Mouse (Mus musculus) brain, embryonic 14.5 days (tissue): ENCODE measurements around the gene Uggt2.

Experiments used
- CTCF ChIP-seq: fragments of 200-500 bp; IDR thresholded peaks from 2 replicates; pipeline ENCODE4 v1.5.1; 2012; ENCODE audit warnings: inconsistent platforms, mild to moderate bottlenecking, moderate library complexity, borderline replicate concordance; ENCODE audit not compliant: insufficient read depth, insufficient read length; ENCODE audit errors: extremely low read depth
- POLR2A ChIP-seq: fragments of 200-500 bp; IDR thresholded peaks from 2 replicates; pipeline ENCODE4 v1.6.1; 2012; ENCODE audit warnings: mild to moderate bottlenecking, inconsistent platforms, borderline replicate concordance; ENCODE audit not compliant: poor library complexity, insufficient read depth, insufficient read length, severe bottlenecking; ENCODE audit errors: extremely low read depth

- TF ChIP-seq CTCF (peak; percentile 81; the same call in 1 of the 2 replicates), POLR2A (no peak)
Observed at GRCm38 (mm10) chr14:119027130-119027529, 72.1 kb downstream of the Uggt2 start.
